Mouse (Mus musculus): ENCODE measurements around the gene Zmynd12.

DNA sequence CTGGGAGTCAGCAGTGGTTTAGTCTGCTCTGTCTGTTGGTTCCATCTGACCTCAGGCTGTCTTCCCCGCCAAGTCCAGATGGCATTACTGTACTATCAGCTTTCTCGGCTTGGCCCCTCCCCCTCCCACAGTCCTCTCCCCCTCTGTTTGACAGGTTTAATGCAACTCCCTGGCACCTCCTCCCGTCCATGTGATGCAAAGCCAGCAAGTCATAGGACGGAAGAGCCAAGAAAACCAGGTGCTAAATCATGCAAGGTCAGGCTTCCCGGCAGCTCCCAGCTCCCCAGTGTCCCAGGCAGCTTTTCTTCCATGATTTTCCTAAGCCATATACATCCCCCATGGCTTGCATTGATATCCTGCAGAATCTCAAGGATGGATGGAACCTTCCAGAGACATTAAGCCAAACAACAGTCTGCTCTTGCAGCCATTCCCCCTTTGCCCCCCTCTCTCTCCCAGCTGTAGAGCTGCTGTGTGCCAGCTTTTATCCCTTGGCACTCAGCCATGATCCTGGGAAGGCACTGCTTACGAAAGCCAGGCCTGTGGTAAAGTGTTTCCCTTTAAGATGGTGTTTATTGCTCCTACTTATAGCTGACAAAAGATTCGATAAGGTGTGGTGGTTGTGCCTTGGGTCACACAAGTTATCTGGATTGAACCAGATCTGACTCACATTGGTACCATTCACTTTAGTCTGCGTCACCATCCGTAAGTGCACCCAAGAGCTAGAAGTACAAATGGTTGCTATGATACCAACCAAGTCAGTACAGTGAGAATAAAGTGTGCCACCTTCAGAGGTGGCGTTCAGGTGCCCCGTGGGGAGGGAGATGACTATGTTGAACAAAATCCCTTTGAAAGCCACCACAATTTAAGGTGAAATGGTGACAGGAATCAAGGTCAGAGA, 40.5 kb downstream of the Zmynd12 start:
- TF ChIP-seq CTCF (IDR thresholded peaks at IDR 0.05), result no peak; the same call in 1 of the 2 replicates
- no peak; the same call in 1 of the 2 replicates for TF ChIP-seq EP300 (IDR thresholded peaks at IDR 0.05)

Data from lung, postnatal 0 days (tissue).